Mouse (Mus musculus) G1E (cell line): Measurements from ENCODE around the gene Ext2.

ENCODE experiments used
- CTCF ChIP-seq: IDR thresholded peaks from 2 replicates; pipeline ENCODE4 v1.5.1; 2012; ENCODE audit warnings: low read depth, low read length, inconsistent platforms, mixed read lengths
- GATA2 ChIP-seq: IDR thresholded peaks from 2 replicates; pipeline ENCODE4 v1.6.1; 2012; ENCODE audit warnings: low read depth, low read length, inconsistent platforms, borderline replicate concordance
- POLR2AphosphoS5 ChIP-seq: IDR thresholded peaks from 2 replicates; pipeline ENCODE4 v1.6.1; 2012; ENCODE audit warnings: low read depth, low read length, inconsistent platforms; ENCODE audit not compliant: insufficient replicate concordance
- TAL1 ChIP-seq: conservative IDR thresholded peaks from 2 replicates; pipeline ENCODE4 v1.6.1; 2012; ENCODE audit warnings: low read depth, low read length, inconsistent platforms, mixed read lengths

GRCm38 (mm10) chr2:93779081-93779896 lies 43.1 kb downstream of the Ext2 start:
- no peak for TF ChIP-seq CTCF
- TF ChIP-seq TAL1: no peak
- no peak for TF ChIP-seq POLR2AphosphoS5
- TF ChIP-seq GATA2: no peak
